Mouse (Mus musculus) testis, adult 2 months (tissue): ENCODE results near the gene Cenpl.

Source experiments
- CTCF ChIP-seq: fragments of 200-500 bp; IDR thresholded peaks from 2 replicates; pipeline ENCODE4 v1.5.1; 2012; ENCODE audit warnings: low read depth, mild to moderate bottlenecking, inconsistent platforms, low read length, moderate library complexity; ENCODE audit not compliant: control insufficient read depth, insufficient read depth, insufficient replicate concordance
- POLR2A ChIP-seq: fragments of 200-500 bp; IDR thresholded peaks from 2 replicates; pipeline ENCODE4 v1.6.1; 2012; ENCODE audit warnings: low read depth, mild to moderate bottlenecking, inconsistent platforms, low read length, moderate library complexity; ENCODE audit not compliant: control insufficient read depth

DNA sequence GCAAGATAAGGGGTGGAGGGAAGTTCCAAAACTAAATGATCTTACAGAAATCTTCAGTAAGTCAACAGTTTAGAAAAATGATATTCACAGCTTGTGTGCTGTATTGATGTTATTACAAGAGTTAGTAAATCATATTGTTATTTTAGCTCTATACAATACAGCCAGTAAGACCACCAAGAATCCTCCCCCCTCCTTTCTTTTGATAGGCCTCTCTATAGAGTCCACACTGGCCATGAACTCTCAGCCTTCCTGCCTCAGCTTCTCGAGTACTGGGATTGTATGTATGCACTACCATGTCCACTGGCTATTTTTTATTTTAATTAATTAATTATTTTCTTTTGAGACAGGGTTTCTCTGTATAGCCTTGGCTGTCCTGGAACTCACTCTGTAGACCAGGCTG lies 7.2 kb upstream of the Cenpl start:
- TF ChIP-seq CTCF (no peak), POLR2A (no peak)
